11 mouse cellular contexts compared by ENCODE assay signal in genomic region chr13:37481514-37481913, GRCm38 (mm10).
DNase-seq lines count a peak whose midpoint lies in the region; ATAC-seq and TF ChIP-seq lines count a peak whose summit lies in the region.
"Had no signal": no experiment of that assay in that cellular context is flagged by ENCODE, and none has a peak within 500 bp of the region (broad histone marks: within the 10 kb centered on the region; RNA-seq: fewer than 3 reads in every experiment).

No protein-coding gene starts in this region.

- H3K4me3 ChIP-seq in forebrain, embryonic 10.5 days, result no peak overlapping the region
- no peak overlapping the region for H3K4me3 ChIP-seq in forebrain, embryonic 13.5 days
- no peak overlapping the region for H3K4me3 ChIP-seq in hindbrain, postnatal 0 days (ENCODE audit: low read length)
- H3K4me3 ChIP-seq in hindbrain, embryonic 12.5 days, result no peak overlapping the region
- H3K4me3 ChIP-seq in lung, postnatal 0 days (ENCODE audit: low read depth, low read length), result no peak overlapping the region
- H3K4me3 ChIP-seq in liver, embryonic 13.5 days (replicated peaks), result no peak overlapping the region

- TF ChIP-seq EP300 in lung, postnatal 0 days (IDR thresholded peaks at IDR 0.05), result no peak

- no peak for TF ChIP-seq CTCF in hindbrain, postnatal 0 days (IDR thresholded peaks at IDR 0.05; ENCODE audit: low read depth)
- no peak for TF ChIP-seq CTCF in lung, postnatal 0 days (IDR thresholded peaks at IDR 0.05)

- no peak for DNase-seq in forebrain, embryonic 10.5 days (ENCODE audit: extremely low spot score, low spot score)
- DNase-seq in hindbrain, postnatal 0 days (ENCODE audit: low spot score), result no peak
- DNase-seq in lung, postnatal 0 days (ENCODE audit: low spot score), result no peak
- DNase-seq in lung, adult 18-20 months, result no peak
- DNase-seq in liver, embryonic 13.5 days, result no peak
- no peak for DNase-seq in urinary bladder, postnatal 14 days (ENCODE audit: low spot score)
- DNase-seq: cerebellum, adult 18-20 months; layer of hippocampus, adult 9-11 months; thymus, adult 18-20 months had no signal

- H3K27me3 ChIP-seq in forebrain, embryonic 10.5 days (ENCODE audit: poor library complexity, severe bottlenecking), result peaks cover 63% of the 10 kb centered on the region
- H3K27me3 ChIP-seq in forebrain, embryonic 13.5 days, result 0 out of 2 replicates have a peak, but pooled peaks cover 4% of the 10 kb centered on the region
- H3K27me3 ChIP-seq in hindbrain, postnatal 0 days (ENCODE audit: insufficient read depth, low read length), result no peaks in the 10 kb centered on the region
- H3K27me3 ChIP-seq in hindbrain, embryonic 12.5 days, result peaks cover 6% of the 10 kb centered on the region; the same call in 1 of the 2 replicates
- no peaks in the 10 kb centered on the region for H3K27me3 ChIP-seq in lung, postnatal 0 days (replicated peaks; ENCODE audit: insufficient read depth, low read length)
- H3K27me3 ChIP-seq in liver, embryonic 13.5 days, result no peaks in the 10 kb centered on the region

- no peak overlapping the region for H3K4me2 ChIP-seq in forebrain, embryonic 13.5 days
- no peak overlapping the region for H3K4me2 ChIP-seq in hindbrain, postnatal 0 days (ENCODE audit: low read depth, low read length)
- H3K4me2 ChIP-seq in hindbrain, embryonic 12.5 days (replicated peaks), result no peak overlapping the region
- H3K4me2 ChIP-seq in lung, postnatal 0 days (replicated peaks; ENCODE audit: low read depth, low read length), result no peak overlapping the region
- no peak overlapping the region for H3K4me2 ChIP-seq in liver, embryonic 13.5 days

- H3K9me3 ChIP-seq in forebrain, embryonic 10.5 days, result no peaks in the 10 kb centered on the region
- H3K9me3 ChIP-seq in forebrain, embryonic 13.5 days (replicated peaks), result no peaks in the 10 kb centered on the region
- H3K9me3 ChIP-seq in hindbrain, postnatal 0 days (ENCODE audit: low read length), result no peaks in the 10 kb centered on the region
- H3K9me3 ChIP-seq in hindbrain, embryonic 12.5 days (replicated peaks), result no peaks in the 10 kb centered on the region
- no peaks in the 10 kb centered on the region for H3K9me3 ChIP-seq in lung, postnatal 0 days (ENCODE audit: low read length)
- no peaks in the 10 kb centered on the region for H3K9me3 ChIP-seq in liver, embryonic 13.5 days (replicated peaks)

- H3K27ac ChIP-seq in forebrain, embryonic 10.5 days, result peak overlapping the region; percentile 17; the same call in 1 of the 2 replicates
- H3K27ac ChIP-seq in forebrain, embryonic 13.5 days, result no peak overlapping the region
- H3K27ac ChIP-seq in hindbrain, postnatal 0 days, result 0 out of 2 replicates have a peak overlapping the region, but pooled peaks have one; percentile 79
- no peak overlapping the region for H3K27ac ChIP-seq in hindbrain, embryonic 12.5 days
- H3K27ac ChIP-seq in lung, postnatal 0 days (ENCODE audit: low read length), result peak overlapping the region; percentile 96
- H3K27ac ChIP-seq in liver, embryonic 13.5 days, result peak overlapping the region; percentile 58; the same call in 1 of the 2 replicates

- no peak overlapping the region for H3K9ac ChIP-seq in forebrain, embryonic 13.5 days
- no peak overlapping the region for H3K9ac ChIP-seq in hindbrain, postnatal 0 days (replicated peaks; ENCODE audit: low read length)
- no peak overlapping the region for H3K9ac ChIP-seq in hindbrain, embryonic 12.5 days
- H3K9ac ChIP-seq in lung, postnatal 0 days (replicated peaks; ENCODE audit: low read depth), result no peak overlapping the region
- H3K9ac ChIP-seq in liver, embryonic 13.5 days, result no peak overlapping the region

- no peak for ATAC-seq in forebrain, embryonic 13.5 days
- no peak for ATAC-seq in hindbrain, postnatal 0 days
- no peak for ATAC-seq in hindbrain, embryonic 12.5 days (ENCODE audit: low FRiP score)
- no peak for ATAC-seq in lung, postnatal 0 days
- no peak for ATAC-seq in liver, embryonic 13.5 days (ENCODE audit: low read depth)

- H3K36me3 ChIP-seq in forebrain, embryonic 10.5 days (replicated peaks), result no peaks in the 10 kb centered on the region
- H3K36me3 ChIP-seq in forebrain, embryonic 13.5 days (ENCODE audit: poor library complexity, severe bottlenecking), result no peaks in the 10 kb centered on the region
- no peaks in the 10 kb centered on the region for H3K36me3 ChIP-seq in hindbrain, postnatal 0 days (ENCODE audit: insufficient read depth, low read length)
- H3K36me3 ChIP-seq in hindbrain, embryonic 12.5 days, result no peaks in the 10 kb centered on the region
- no peaks in the 10 kb centered on the region for H3K36me3 ChIP-seq in lung, postnatal 0 days (ENCODE audit: insufficient read depth, low read length)
- no peaks in the 10 kb centered on the region for H3K36me3 ChIP-seq in liver, embryonic 13.5 days

- 53% methylated on average over 5 of the region's 5 CpGs for WGBS in forebrain, embryonic 10.5 days
- WGBS in forebrain, embryonic 13.5 days, result 51% methylated on average over 5 of the region's 5 CpGs
- 45% methylated on average over 5 of the region's 5 CpGs for WGBS in hindbrain, postnatal 0 days
- WGBS in hindbrain, embryonic 12.5 days, result 58% methylated on average over 5 of the region's 5 CpGs
- 32% methylated on average over 5 of the region's 5 CpGs for WGBS in lung, postnatal 0 days
- WGBS in liver, embryonic 13.5 days (ENCODE audit: insufficient replicate concordance), result 45% methylated on average over 5 of the region's 5 CpGs

- peaks cover 40% of the 10 kb centered on the region for H3K4me1 ChIP-seq in forebrain, embryonic 10.5 days
- peaks cover 24% of the 10 kb centered on the region for H3K4me1 ChIP-seq in forebrain, embryonic 13.5 days
- H3K4me1 ChIP-seq in hindbrain, postnatal 0 days (ENCODE audit: insufficient read depth, low read length), result peaks cover 17% of the 10 kb centered on the region
- peaks cover 28% of the 10 kb centered on the region for H3K4me1 ChIP-seq in hindbrain, embryonic 12.5 days
- H3K4me1 ChIP-seq in lung, postnatal 0 days (ENCODE audit: insufficient read depth, low read depth, low read length), result peaks cover 30% of the 10 kb centered on the region
- peaks cover 24% of the 10 kb centered on the region for H3K4me1 ChIP-seq in liver, embryonic 13.5 days (replicated peaks)

Comparison
In these comparisons a context has a peak if more than half of its experiments do, and no peak if none do; other contexts are left out.
1. H3K27ac ChIP-seq: peak in forebrain, embryonic 10.5 days (single experiment), hindbrain, postnatal 0 days (single experiment), lung, postnatal 0 days (single experiment) and liver, embryonic 13.5 days (single experiment); none in forebrain, embryonic 13.5 days (single experiment) and hindbrain, embryonic 12.5 days (single experiment).